Mouse (Mus musculus): Measurements from ENCODE around the gene Cenpi.
A peak's percentile ranks its signal among the peaks of the same experiment; 100 is the strongest.
"Not testable (repeated sequence)": the region's sequence is repeated elsewhere in the genome, so short reads cannot be mapped to it uniquely, and the experiment has no call there.

Cenpi gene

GRCm38 (mm10) chrX:134307534-134308274 lies at the start of gene Cenpi:
Gene Cenpi, plus strand, starts transcription at chrX:134308084.
- DNase-seq (ENCODE audit: low read depth in 2 of 2, low spot score in 2 of 2), result peak; percentile 79 to 82

- DNase-seq (ENCODE audit: low read depth in 2 of 2, low spot score in 2 of 2), result no peak
Measured at GRCm38 (mm10) chrX:134261191-134261590, 46.7 kb upstream of the Cenpi start.

- no peak for DNase-seq (ENCODE audit: low read depth in 2 of 2, low spot score in 2 of 2)
Measured at GRCm38 (mm10) chrX:134262129-134262528, 45.8 kb upstream of the Cenpi start.

- no peak for DNase-seq (ENCODE audit: low read depth in 2 of 2, low spot score in 2 of 2)
Measured at GRCm38 (mm10) chrX:134275715-134276114, 32.2 kb upstream of the Cenpi start.

GRCm38 (mm10) chrX:134276275-134277160 lies 31.4 kb upstream of the Cenpi start, which contains the start of gene Trmt2b:
Gene Trmt2b, minus strand, starts transcription at chrX:134276984.
- DNase-seq (ENCODE audit: low read depth in 2 of 2, low spot score in 2 of 2), result peak; percentile 39 to 47

GRCm38 (mm10) chrX:134280531-134280930 lies 27.4 kb upstream of the Cenpi start:
- DNase-seq (ENCODE audit: low read depth in 2 of 2, low spot score in 2 of 2), result no peak

- DNase-seq (ENCODE audit: low read depth in 2 of 2, low spot score in 2 of 2), result no peak
Measured at GRCm38 (mm10) chrX:134285102-134285501, 22.8 kb upstream of the Cenpi start.

- DNase-seq (ENCODE audit: low read depth in 2 of 2, low spot score in 2 of 2), result no peak
Measured at GRCm38 (mm10) chrX:134285791-134286190, 22.1 kb upstream of the Cenpi start.

- DNase-seq (ENCODE audit: low read depth in 2 of 2, low spot score in 2 of 2), result no peak
Measured at GRCm38 (mm10) chrX:134287305-134287704, 20.6 kb upstream of the Cenpi start.

GRCm38 (mm10) chrX:134296301-134296700 lies 11.6 kb upstream of the Cenpi start:
- no peak for DNase-seq (ENCODE audit: low read depth in 2 of 2, low spot score in 2 of 2)

- DNase-seq (ENCODE audit: low read depth in 2 of 2, low spot score in 2 of 2), result no peak
Measured at GRCm38 (mm10) chrX:134296737-134297136, 11.1 kb upstream of the Cenpi start.

GRCm38 (mm10) chrX:134297195-134297594 lies 10.7 kb upstream of the Cenpi start:
- DNase-seq (ENCODE audit: low read depth in 2 of 2, low spot score in 2 of 2), result no peak

- DNase-seq (ENCODE audit: low read depth in 2 of 2, low spot score in 2 of 2), result no peak
Measured at GRCm38 (mm10) chrX:134300219-134300618, 7.7 kb upstream of the Cenpi start.

GRCm38 (mm10) chrX:134303287-134303686 lies 4.6 kb upstream of the Cenpi start:
- no peak for DNase-seq (ENCODE audit: low read depth in 2 of 2, low spot score in 2 of 2)

GRCm38 (mm10) chrX:134308275-134308634 lies 371 bp downstream of the Cenpi start:
- no peak for DNase-seq (ENCODE audit: low read depth in 2 of 2, low spot score in 2 of 2)

GRCm38 (mm10) chrX:134311193-134311592 lies 3.3 kb downstream of the Cenpi start:
- DNase-seq (ENCODE audit: low read depth in 2 of 2, low spot score in 2 of 2), result not testable (repeated sequence)

GRCm38 (mm10) chrX:134319153-134319932 lies 11.5 kb downstream of the Cenpi start:
- DNase-seq (ENCODE audit: low read depth in 2 of 2, low spot score in 2 of 2), result peak in 1 of 2 experiments; percentile 28

- DNase-seq (ENCODE audit: low read depth in 2 of 2, low spot score in 2 of 2), result peak; percentile 1 to 12
Measured at GRCm38 (mm10) chrX:134333280-134333679, 25.4 kb downstream of the Cenpi start.

- DNase-seq (ENCODE audit: low read depth in 2 of 2, low spot score in 2 of 2), result no peak
Measured at GRCm38 (mm10) chrX:134342735-134343134, 34.9 kb downstream of the Cenpi start.

GRCm38 (mm10) chrX:134350205-134350604 lies 42.3 kb downstream of the Cenpi start:
- DNase-seq (ENCODE audit: low read depth in 2 of 2, low spot score in 2 of 2), result no peak

GRCm38 (mm10) chrX:134353848-134354247 lies 46.0 kb downstream of the Cenpi start:
- no peak for DNase-seq (ENCODE audit: low read depth in 2 of 2, low spot score in 2 of 2)

Data from CD8-positive naive resting alpha-beta T cell, adult 2 months (primary cell).